Comparison of ENCODE assay signal across 1 mouse cellular context in genomic region chr4:134919733-134920540, GRCm38 (mm10).
TF ChIP-seq lines count a peak whose summit lies in the region.

No protein-coding gene starts in this region.

TF ChIP-seq in MEL, 35 proteins besides CTCF, POLR2A, EP300 and RAD21 (continued from another document):
- TF ChIP-seq BHLHE40 (IDR thresholded peaks at IDR 0.05; ENCODE audit: borderline replicate concordance, low read depth, low read length) = no peak
- peak; percentile 92; the same call in 1 of the 2 replicates for TF ChIP-seq CHD1 (IDR thresholded peaks at IDR 0.05; ENCODE audit: low read depth, low read length)
- TF ChIP-seq SIN3A (IDR thresholded peaks at IDR 0.05; ENCODE audit: low read length) = peak; percentile 67
- TF ChIP-seq HCFC1 (IDR thresholded peaks at IDR 0.05; ENCODE audit: low read depth, low read length) = peak; percentile 62
- no peak for TF ChIP-seq CHD2 (IDR thresholded peaks at IDR 0.05; ENCODE audit: low read length)
- no peak for TF ChIP-seq MAZ (IDR thresholded peaks at IDR 0.05; ENCODE audit: low read depth, low read length)
- TF ChIP-seq MXI1 (IDR thresholded peaks at IDR 0.05; ENCODE audit: low read depth, low read length) = no peak
- peak; percentile 92 for TF ChIP-seq NELFE (IDR thresholded peaks at IDR 0.05; ENCODE audit: low read depth, low read length)
- no peak for TF ChIP-seq ZC3H11A (IDR thresholded peaks at IDR 0.05; ENCODE audit: low read depth, low read length)
- TF ChIP-seq MYC (IDR thresholded peaks at IDR 0.05; ENCODE audit: low read depth, low read length) = peak; percentile 79
- no peak; the same call in 1 of the 2 replicates for TF ChIP-seq POLR2AphosphoS5 (IDR thresholded peaks at IDR 0.05; ENCODE audit: borderline replicate concordance, low read depth, low read length)
- TF ChIP-seq TCF12 (IDR thresholded peaks at IDR 0.05; ENCODE audit: low read depth, low read length) = peak; percentile 48
- no peak for TF ChIP-seq JUND (IDR thresholded peaks at IDR 0.05; ENCODE audit: low read depth, low read length)
- TF ChIP-seq ZMIZ1 (IDR thresholded peaks at IDR 0.05; ENCODE audit: low read depth, low read length) = peak; percentile 90
- TF ChIP-seq KAT2A (conservative IDR thresholded peaks at IDR 0.05; ENCODE audit: low read depth, low read length) = no peak
